Mouse (Mus musculus) liver, embryonic 14.5 days (tissue): ENCODE measurements around the gene Zranb3. TPM values are rescaled to one million over a fixed set of nuclear protein-coding genes. Genes with fewer than 3 reads are reported as not detected.
"Not testable (repeated sequence)": the region's sequence is repeated elsewhere in the genome, so short reads cannot be mapped to it uniquely, and the experiment has no call there.

ENCODE experiments used
- ATAC-seq: fragments of 200-750 bp; cut with Nextera tagmentation; 2 replicates; pipeline ENCODE4 v1.8.0; 2017; ENCODE audit warnings: moderate number of reproducible peaks, mild to moderate bottlenecking, moderate library complexity; ENCODE audit not compliant: insufficient read depth
- DNase-seq, 3 experiments: peaks; one replicate each; pipeline ENCODE4 v3.0.0-alpha.2; 2012 to 2013; ENCODE audit warnings: low read depth in 3 of 3, low spot score in 3 of 3
- H3K27ac ChIP-seq: fragments of 300-500 bp; sonication (generic); 2 replicates; pipeline ENCODE4 v1.5.1; 2014; ENCODE audit warnings: moderate library complexity, mild to moderate bottlenecking, control low read depth, inconsistent platforms
- H3K27me3 ChIP-seq: fragments of 300-500 bp; sonication (generic); 2 replicates; pipeline ENCODE4 v1.6.1; 2014; ENCODE audit warnings: mild to moderate bottlenecking, low read length, moderate library complexity; ENCODE audit not compliant: control insufficient read depth, insufficient read depth
- H3K36me3 ChIP-seq: fragments of 300-500 bp; sonication (generic); replicated peaks from 2 replicates; pipeline ENCODE4 v1.6.1; 2014; ENCODE audit warnings: low read depth; ENCODE audit not compliant: control insufficient read depth, insufficient read depth
- H3K4me1 ChIP-seq, 2 experiments: fragments of 200-500 bp in 1 of 2; fragments of 300-500 bp in 1 of 2; sonication (generic) in 1 of 2; replicated peaks; 2 replicates each; pipeline ENCODE4 v1.6.1; 2012 to 2014; ENCODE audit warnings: antibody characterized with exemption in 1 of 2, inconsistent platforms in 1 of 2, low read length in 1 of 2; ENCODE audit not compliant: control insufficient read depth in 2 of 2, insufficient read depth in 2 of 2
- H3K4me2 ChIP-seq: fragments of 300-500 bp; sonication (generic); 2 replicates; pipeline ENCODE4 v1.6.1; 2014; ENCODE audit warnings: low read depth, mild to moderate bottlenecking, control low read depth, moderate library complexity
- H3K4me3 ChIP-seq, 2 experiments: fragments of 200-500 bp in 1 of 2; fragments of 300-500 bp in 1 of 2; sonication (generic) in 1 of 2; 2 replicates each; pipeline ENCODE4 v1.5.1; 2012 to 2014; ENCODE audit warnings: low read depth in 2 of 2, low read length in 2 of 2, mild to moderate bottlenecking in 2 of 2, control low read depth in 1 of 2, inconsistent platforms in 1 of 2, moderate library complexity in 1 of 2; ENCODE audit not compliant: insufficient read depth in 1 of 2
- H3K9ac ChIP-seq: fragments of 300-500 bp; sonication (generic); replicated peaks from 2 replicates; pipeline ENCODE4 v1.6.1; 2014; ENCODE audit warnings: mild to moderate bottlenecking, control low read depth, moderate library complexity
- H3K9me3 ChIP-seq: fragments of 300-500 bp; sonication (generic); 2 replicates; pipeline ENCODE4 v1.6.1; 2016; ENCODE audit warnings: low read length, mixed read lengths; ENCODE audit not compliant: control insufficient read depth
- CTCF ChIP-seq: IDR thresholded peaks from 2 replicates; pipeline ENCODE4 v1.5.1; 2016; ENCODE audit warnings: antibody characterized with exemption, low read depth, control low read depth
- EP300 ChIP-seq: IDR thresholded peaks from 2 replicates; pipeline ENCODE4 v1.6.1; 2016; ENCODE audit warnings: antibody characterized with exemption, low read depth
- WGBS: fragments of 180-500 bp; shearing (Covaris S2); extraction: QIAGEN DNeasy Blood & Tissue Kit; methylation state at CpG from one replicate; pipeline ENCODE4 v1.1.7; 2014; ENCODE audit not compliant: insufficient replicate concordance; 5-methylcytosine and 5-hydroxymethylcytosine counted together
- polyA plus RNA-seq, 2 experiments: library from polyadenylated mRNA; depleted of rRNA in 1 of 2; stranded (reverse) in 1 of 2; unstranded in 1 of 2; fragments of >200 nt; fragmentation: Nextera tagmentation in 1 of 2; extraction: Ambion mirVana in 1 of 2; gene quantifications; 2 replicates each; pipeline versions ENCODE4 v1.2.1 to v1.2.3; 2012 to 2014

Zranb3 gene
- polyA plus RNA-seq, 2 experiments = 3.9 to 4.1 TPM

- no peaks in the 10 kb centered on the region for H3K27me3 ChIP-seq
- TF ChIP-seq EP300 = no peak
- no peak for TF ChIP-seq CTCF
- 83% methylated on average over 4 of the region's 4 CpGs for WGBS
- no peaks in the 10 kb centered on the region for H3K4me1 ChIP-seq
- no peaks in the 10 kb centered on the region for H3K36me3 ChIP-seq
- no peak overlapping the region for H3K27ac ChIP-seq
- no peak for ATAC-seq
- no peak overlapping the region for H3K4me3 ChIP-seq
- no peak overlapping the region for H3K4me2 ChIP-seq
- no peaks in the 10 kb centered on the region for H3K9me3 ChIP-seq
- no peak for DNase-seq
- no peak overlapping the region for H3K9ac ChIP-seq
These were observed 78.3 kb downstream of the Zranb3 start for GRCm38 (mm10) chr1:128024363-128025114.

- DNase-seq (no peak), ATAC-seq (no peak)
- Histone ChIP-seq H3K9me3 (no peaks in the 10 kb centered on the region), H3K27me3 (no peaks in the 10 kb centered on the region), H3K27ac (no peak overlapping the region), H3K4me2 (no peak overlapping the region), H3K4me1 (peaks cover 0 to 2% of the 10 kb centered on the region in 2 experiments; a peak in 1 of 4 replicates), H3K4me3 (no peak overlapping the region), H3K36me3 (no peaks in the 10 kb centered on the region), H3K9ac (no peak overlapping the region)
- 51% methylated on average over 2 of the region's 2 CpGs for WGBS
- TF ChIP-seq CTCF = no peak
- no peak for TF ChIP-seq EP300
These were observed 82.7 kb downstream of the Zranb3 start for GRCm38 (mm10) chr1:128020001-128020770.

- 43% methylated on average over 6 of the region's 6 CpGs for WGBS
- Histone ChIP-seq H3K36me3 (no peaks in the 10 kb centered on the region), H3K27me3 (no peaks in the 10 kb centered on the region), H3K27ac (no peak overlapping the region), H3K4me1 (peaks cover 0 to 5% of the 10 kb centered on the region in 2 experiments; a peak in 2 of 4 replicates), H3K4me2 (no peak overlapping the region), H3K9me3 (no peaks in the 10 kb centered on the region), H3K4me3 (no peak overlapping the region), H3K9ac (no peak overlapping the region)
- ATAC-seq (no peak; the same call in 1 of the 2 replicates), DNase-seq (peak in 2 of 3 experiments; percentile 7 to 30)
- TF ChIP-seq CTCF = no peak
- no peak for TF ChIP-seq EP300
These were observed 86.8 kb downstream of the Zranb3 start for GRCm38 (mm10) chr1:128016035-128016492.

GRCm38 (mm10) chr1:128013698-128014386, 89.0 kb downstream of the Zranb3 start:
- peaks cover 0 to 5% of the 10 kb centered on the region in 2 experiments; a peak in 2 of 4 replicates for H3K4me1 ChIP-seq
- H3K27ac ChIP-seq = no peak overlapping the region
- DNase-seq (no peak), ATAC-seq (peak; percentile 68)
- no peak overlapping the region for H3K9ac ChIP-seq
- H3K4me3 ChIP-seq = no peak overlapping the region
- H3K9me3 ChIP-seq = no peaks in the 10 kb centered on the region
- 27% methylated on average over 4 of the region's 4 CpGs for WGBS
- no peak overlapping the region for H3K4me2 ChIP-seq
- H3K27me3 ChIP-seq = no peaks in the 10 kb centered on the region
- no peaks in the 10 kb centered on the region for H3K36me3 ChIP-seq
- TF ChIP-seq EP300 (no peak), CTCF (no peak)

- DNase-seq (no peak), ATAC-seq (no peak)
- TF ChIP-seq CTCF (no peak), EP300 (no peak)
These were observed 93.1 kb downstream of the Zranb3 start for GRCm38 (mm10) chr1:128009751-128010150.

GRCm38 (mm10) chr1:128006042-128006600, 96.7 kb downstream of the Zranb3 start:
- not testable (repeated sequence) for H3K27ac ChIP-seq, H3K9me3 ChIP-seq, DNase-seq, H3K4me3 ChIP-seq, H3K27me3 ChIP-seq, H3K4me1 ChIP-seq, ATAC-seq, H3K36me3 ChIP-seq, H3K9ac ChIP-seq, H3K4me2 ChIP-seq
- WGBS = 50% methylated on average over 11 of the region's 11 CpGs

More at GRCm38 (mm10) chr1:128009751-128010150, 93.1 kb downstream of the Zranb3 start:
- no peaks in the 10 kb centered on the region for H3K9me3 ChIP-seq
- no peak overlapping the region for H3K4me3 ChIP-seq
- no peak overlapping the region for H3K9ac ChIP-seq
- H3K4me2 ChIP-seq = no peak overlapping the region
- no peaks in the 10 kb centered on the region for H3K36me3 ChIP-seq
- WGBS = 83% methylated on average over 2 of the region's 2 CpGs
- H3K27me3 ChIP-seq = no peaks in the 10 kb centered on the region
- peaks cover 0 to 2% of the 10 kb centered on the region in 2 experiments; a peak in 1 of 4 replicates for H3K4me1 ChIP-seq
- H3K27ac ChIP-seq = no peak overlapping the region
